Comparison of ENCODE assay signal across 22 mouse cellular contexts in genomic region chr6:50420413-50420812, GRCm38 (mm10). TPM values are rescaled to one million over a fixed set of nuclear protein-coding genes. Genes with fewer than 3 reads are reported as not detected.
A peak's percentile ranks its signal among the peaks of the same experiment; 100 is the strongest.
DNase-seq lines count a peak whose midpoint lies in the region; ATAC-seq lines count a peak whose summit lies in the region.
"Had no signal": no experiment of that assay in that cellular context is flagged by ENCODE, and none has a peak within 500 bp of the region (broad histone marks: within the 10 kb centered on the region; RNA-seq: fewer than 3 reads in every experiment).

No protein-coding gene starts in this region.

- H3K27me3 ChIP-seq in embryonic facial prominence, embryonic 12.5 days, result no peaks in the 10 kb centered on the region
- H3K27me3 ChIP-seq in forebrain, embryonic 15.5 days, result no peaks in the 10 kb centered on the region
- H3K27me3 ChIP-seq: heart, embryonic 13.5 days; hindbrain, embryonic 13.5 days; liver, embryonic 13.5 days; midbrain, embryonic 13.5 days had no signal

- no peak overlapping the region for H3K4me3 ChIP-seq in embryonic facial prominence, embryonic 12.5 days
- no peak overlapping the region for H3K4me3 ChIP-seq in forebrain, embryonic 15.5 days
- H3K4me3 ChIP-seq: heart, adult 2 months; heart, embryonic 13.5 days; hindbrain, embryonic 13.5 days; liver, embryonic 13.5 days; midbrain, embryonic 13.5 days had no signal

- H3K9ac ChIP-seq in embryonic facial prominence, embryonic 12.5 days, result no peak overlapping the region
- no peak overlapping the region for H3K9ac ChIP-seq in forebrain, embryonic 15.5 days (replicated peaks)
- H3K9ac ChIP-seq: heart, embryonic 13.5 days; hindbrain, embryonic 13.5 days; liver, embryonic 13.5 days; midbrain, embryonic 13.5 days had no signal

- no peak overlapping the region for H3K4me2 ChIP-seq in embryonic facial prominence, embryonic 12.5 days (replicated peaks)
- H3K4me2 ChIP-seq in forebrain, embryonic 15.5 days (replicated peaks), result no peak overlapping the region
- H3K4me2 ChIP-seq: heart, embryonic 13.5 days; hindbrain, embryonic 13.5 days; liver, embryonic 13.5 days; midbrain, embryonic 13.5 days had no signal

- H3K27ac ChIP-seq in embryonic facial prominence, embryonic 12.5 days, result peak overlapping the region; percentile 55; the same call in 1 of the 2 replicates
- H3K27ac ChIP-seq in forebrain, embryonic 15.5 days (replicated peaks), result no peak overlapping the region
- H3K27ac ChIP-seq: heart, adult 2 months; hindbrain, embryonic 13.5 days; liver, embryonic 13.5 days; midbrain, embryonic 13.5 days had no signal

- H3K4me1 ChIP-seq in embryonic facial prominence, embryonic 12.5 days, result peaks cover 14% of the 10 kb centered on the region
- 0 out of 2 replicates have a peak, but pooled peaks cover 5% of the 10 kb centered on the region for H3K4me1 ChIP-seq in forebrain, embryonic 15.5 days
- H3K4me1 ChIP-seq: hindbrain, embryonic 13.5 days; liver, embryonic 13.5 days had no signal

- H3K9me3 ChIP-seq in embryonic facial prominence, embryonic 12.5 days, result no peaks in the 10 kb centered on the region
- no peaks in the 10 kb centered on the region for H3K9me3 ChIP-seq in forebrain, embryonic 15.5 days
- H3K9me3 ChIP-seq: heart, embryonic 13.5 days; hindbrain, embryonic 13.5 days; liver, embryonic 13.5 days; midbrain, embryonic 13.5 days had no signal

- ATAC-seq in embryonic facial prominence, embryonic 12.5 days (ENCODE audit: insufficient number of reproducible peaks, insufficient read depth, low FRiP score, low TSS enrichment), result no peak
- ATAC-seq in forebrain, embryonic 15.5 days (replicated peaks), result no peak
- ATAC-seq: activated CD4-positive, CD25-positive, alpha-beta regulatory T cell, adult 4 months; forebrain, embryonic 16.5 days; midbrain, embryonic 13.5 days had no signal

- 71% methylated on average over 2 of the region's 2 CpGs for WGBS in embryonic facial prominence, embryonic 12.5 days
- WGBS in forebrain, embryonic 15.5 days, result 78% methylated on average over 2 of the region's 2 CpGs

- peak; percentile 41 for DNase-seq in Muller cell, postnatal 12 days (ENCODE audit: inconsistent ontology term)
- peak; percentile 49 to 82 for DNase-seq in kidney, adult 8-10 months
- DNase-seq in kidney, postnatal 14 days, result peak; percentile 50
- DNase-seq in embryo, embryonic 10 days (ENCODE audit: low spot score), result no peak
- no peak for DNase-seq in right cerebral cortex, postnatal 4 days
- no peak for DNase-seq in layer of hippocampus, adult 8-10 months (ENCODE audit: low spot score in 2 of 2)
- DNase-seq: adrenal gland, postnatal 10 days; cerebellum, adult 18-20 months; cerebellum, postnatal 25 days; gastrocnemius, postnatal 14 days; heart, adult 2 months; left cerebral cortex, postnatal 4 days; liver, embryonic 13.5 days; lung, adult 2 months; lung, postnatal 14 days had no signal

- H3K36me3 ChIP-seq in embryonic facial prominence, embryonic 12.5 days, result no peaks in the 10 kb centered on the region
- no peaks in the 10 kb centered on the region for H3K36me3 ChIP-seq in forebrain, embryonic 15.5 days
- H3K36me3 ChIP-seq: hindbrain, embryonic 13.5 days; liver, embryonic 13.5 days; midbrain, embryonic 13.5 days had no signal

RNA-seq across cellular contexts. Expression of gene Osbpl3, which starts 35.6 kb away (rescaled TPM):
- polyA plus RNA-seq in embryonic facial prominence, embryonic 12.5 days (2016; fragmentation: Nextera tagmentation; extraction: Ambion mirVana), result 12.0 and 12.7 TPM in 2 replicates
- polyA plus RNA-seq in forebrain, embryonic 15.5 days (2015; fragmentation: Nextera tagmentation; extraction: Ambion mirVana), result 3.6 and 5.0 TPM in 2 replicates
- 10 to 100 TPM; 18.5 to 22.5 (median 19.7) TPM for total RNA-seq in layer of hippocampus, adult 8-10 months (2022)

Comparison
In these comparisons a context has a peak if more than half of its experiments do, and no peak if none do; other contexts are left out.
1. DNase-seq: peak in Muller cell, postnatal 12 days (single experiment), kidney, adult 8-10 months (2 of 2) and kidney, postnatal 14 days (single experiment); none in embryo, embryonic 10 days (single experiment), right cerebral cortex, postnatal 4 days (single experiment) and layer of hippocampus, adult 8-10 months (0 of 2).